Mouse (Mus musculus): Measurements from ENCODE around the gene Nbdy. TPM values are rescaled to one million over a fixed set of nuclear protein-coding genes. Genes with fewer than 3 reads are reported as not detected.

Gene Nbdy
- total and polyA plus RNA-seq, 3 experiments = 19.7 to 34.6 (median 24.2) TPM

- WGBS = 30% methylated on average over 4 of the region's 4 CpGs
- DNase-seq = no peak
- Histone ChIP-seq H3K36me3 (ENCODE audit: control insufficient read depth, insufficient read depth, low read length) (no peaks in the 10 kb centered on the region), H3K4me3 (no peak overlapping the region), H3K9ac (ENCODE audit: low read depth, low read length) (no peak overlapping the region), H3K27me3 (ENCODE audit: control insufficient read depth, insufficient read depth, low read length) (no peaks in the 10 kb centered on the region), H3K79me2 (replicated peaks; ENCODE audit: control insufficient read depth, insufficient read depth, low read length) (no peaks in the 10 kb centered on the region), H3K27ac (no peak overlapping the region), H3K4me1 (ENCODE audit: control insufficient read depth, insufficient read depth, low read length) (no peaks in the 10 kb centered on the region)
- no peak for TF ChIP-seq EP300 (IDR thresholded peaks at IDR 0.05; ENCODE audit: insufficient read depth, low read depth, low read length)
- TF ChIP-seq CTCF (IDR thresholded peaks at IDR 0.05) = peak; percentile 68
- TF ChIP-seq POLR2A (IDR thresholded peaks at IDR 0.05; ENCODE audit: insufficient read depth, low read depth, low read length) = no peak
- intact Hi-C loops (cut with DNase I) = loop anchor here (1.0 kb wide), 1 partner anchor 330 kb away; no protein-coding TSS in a partner anchor
These were observed 3.8 kb upstream of the Nbdy start for GRCm38 (mm10) chrX:153719602-153720001.

GRCm38 (mm10) chrX:153724400-153724799, 1.0 kb downstream of the Nbdy start:
- intact Hi-C loops (cut with DNase I) = no loop called here
- no peaks in the 10 kb centered on the region for H3K79me2 ChIP-seq (replicated peaks; ENCODE audit: control insufficient read depth, insufficient read depth, low read length)
- TF ChIP-seq EP300 (IDR thresholded peaks at IDR 0.05; ENCODE audit: insufficient read depth, low read depth, low read length) (no peak), CTCF (IDR thresholded peaks at IDR 0.05) (no peak), POLR2A (IDR thresholded peaks at IDR 0.05; ENCODE audit: insufficient read depth, low read depth, low read length) (no peak)
- H3K27ac ChIP-seq = no peak overlapping the region
- H3K4me3 ChIP-seq = peak overlapping the region; percentile 58
- WGBS = 34% methylated on average over 3 of the region's 3 CpGs
- no peak overlapping the region for H3K9ac ChIP-seq (ENCODE audit: low read depth, low read length)
- H3K27me3 ChIP-seq (ENCODE audit: control insufficient read depth, insufficient read depth, low read length) = no peaks in the 10 kb centered on the region
- no peaks in the 10 kb centered on the region for H3K4me1 ChIP-seq (ENCODE audit: control insufficient read depth, insufficient read depth, low read length)
- H3K36me3 ChIP-seq (ENCODE audit: control insufficient read depth, insufficient read depth, low read length) = no peaks in the 10 kb centered on the region; the same call in 1 of the 2 replicates
- DNase-seq = no peak

GRCm38 (mm10) chrX:153735697-153736096, 12.3 kb downstream of the Nbdy start:
- WGBS = 48% methylated on average over 4 of the region's 4 CpGs
- no peak overlapping the region for H3K9ac ChIP-seq (ENCODE audit: low read depth, low read length)

GRCm38 (mm10) chrX:153742493-153742892, 19.1 kb downstream of the Nbdy start:
- TF ChIP-seq EP300 (IDR thresholded peaks at IDR 0.05; ENCODE audit: insufficient read depth, low read depth, low read length) (no peak), POLR2A (IDR thresholded peaks at IDR 0.05; ENCODE audit: insufficient read depth, low read depth, low read length) (no peak), CTCF (IDR thresholded peaks at IDR 0.05) (no peak)
- WGBS = 74% methylated on average over 3 of the region's 3 CpGs

More at GRCm38 (mm10) chrX:153735697-153736096, 12.3 kb downstream of the Nbdy start:
- no peaks in the 10 kb centered on the region for H3K4me1 ChIP-seq (ENCODE audit: control insufficient read depth, insufficient read depth, low read length)
- H3K27ac ChIP-seq = no peak overlapping the region
- H3K4me3 ChIP-seq = no peak overlapping the region
- no peaks in the 10 kb centered on the region for H3K79me2 ChIP-seq (replicated peaks; ENCODE audit: control insufficient read depth, insufficient read depth, low read length)
- H3K27me3 ChIP-seq (ENCODE audit: control insufficient read depth, insufficient read depth, low read length) = no peaks in the 10 kb centered on the region
- H3K36me3 ChIP-seq (ENCODE audit: control insufficient read depth, insufficient read depth, low read length) = no peaks in the 10 kb centered on the region
- no peak for DNase-seq
- TF ChIP-seq CTCF (IDR thresholded peaks at IDR 0.05) = no peak
- TF ChIP-seq EP300 (IDR thresholded peaks at IDR 0.05; ENCODE audit: insufficient read depth, low read depth, low read length) = no peak
- no peak for TF ChIP-seq POLR2A (IDR thresholded peaks at IDR 0.05; ENCODE audit: insufficient read depth, low read depth, low read length)
- intact Hi-C loops (cut with DNase I) = no loop called here

GRCm38 (mm10) chrX:153749230-153749629, 25.8 kb downstream of the Nbdy start:
- H3K36me3 ChIP-seq (ENCODE audit: control insufficient read depth, insufficient read depth, low read length) = no peaks in the 10 kb centered on the region
- WGBS = 39% methylated on average over 2 of the region's 2 CpGs
- no peak overlapping the region for H3K9ac ChIP-seq (ENCODE audit: low read depth, low read length)
- no peaks in the 10 kb centered on the region for H3K4me1 ChIP-seq (ENCODE audit: control insufficient read depth, insufficient read depth, low read length)
- no peak overlapping the region for H3K27ac ChIP-seq
- no peaks in the 10 kb centered on the region for H3K79me2 ChIP-seq (replicated peaks; ENCODE audit: control insufficient read depth, insufficient read depth, low read length)
- no peaks in the 10 kb centered on the region for H3K27me3 ChIP-seq (ENCODE audit: control insufficient read depth, insufficient read depth, low read length)
- H3K4me3 ChIP-seq = no peak overlapping the region
- intact Hi-C loops (cut with DNase I) = no loop called here
- DNase-seq = no peak
- TF ChIP-seq EP300 (IDR thresholded peaks at IDR 0.05; ENCODE audit: insufficient read depth, low read depth, low read length) (no peak), CTCF (IDR thresholded peaks at IDR 0.05) (peak; percentile 56)

More at GRCm38 (mm10) chrX:153742493-153742892, 19.1 kb downstream of the Nbdy start:
- intact Hi-C loops (cut with DNase I) = no loop called here
- Histone ChIP-seq H3K9ac (ENCODE audit: low read depth, low read length) (no peak overlapping the region), H3K27ac (no peak overlapping the region), H3K79me2 (replicated peaks; ENCODE audit: control insufficient read depth, insufficient read depth, low read length) (no peaks in the 10 kb centered on the region), H3K36me3 (ENCODE audit: control insufficient read depth, insufficient read depth, low read length) (no peaks in the 10 kb centered on the region), H3K4me1 (ENCODE audit: control insufficient read depth, insufficient read depth, low read length) (no peaks in the 10 kb centered on the region), H3K4me3 (no peak overlapping the region), H3K27me3 (ENCODE audit: control insufficient read depth, insufficient read depth, low read length) (no peaks in the 10 kb centered on the region)
- no peak for DNase-seq

Other genes with a start within 250 kb of the Nbdy start
- 10 to 100 TPM; 26.9 to 28.1 TPM for gene Ubqln2, start 225.4 kb upstream of the Nbdy start, total RNA-seq (2021)
- gene Ubqln2, start 225.4 kb upstream of the Nbdy start, polyA plus RNA-seq (2012; rRNA removed) = 16.3 and 18.8 TPM in 2 replicates
- gene Cypt3, start 165.0 kb upstream of the Nbdy start, total RNA-seq (2021) = not detected
- not detected in 2 replicates for gene Cypt3, start 165.0 kb upstream of the Nbdy start, polyA plus RNA-seq (2012; rRNA removed)
- gene Kctd12b, start 27.2 kb upstream of the Nbdy start, total RNA-seq (2021) = 1 to 10 TPM; 5.9 to 7.5 TPM
- 4.0 and 12.3 TPM in 2 replicates for gene Kctd12b, start 27.2 kb upstream of the Nbdy start, polyA plus RNA-seq (2012; rRNA removed)
- gene Spin2c, start 108.6 kb downstream of the Nbdy start, total RNA-seq (2021) = not detected
- gene Spin2c, start 108.6 kb downstream of the Nbdy start, polyA plus RNA-seq (2012; rRNA removed) = not detected in 2 replicates